Mouse (Mus musculus): Measurements from ENCODE around the gene Lin7c. TPM values are rescaled to one million over a fixed set of nuclear protein-coding genes. Genes with fewer than 3 reads are reported as not detected.

The Lin7c gene
- total and polyA plus RNA-seq, 2 experiments from 2014 or later = 175 to 283 TPM

DNA sequence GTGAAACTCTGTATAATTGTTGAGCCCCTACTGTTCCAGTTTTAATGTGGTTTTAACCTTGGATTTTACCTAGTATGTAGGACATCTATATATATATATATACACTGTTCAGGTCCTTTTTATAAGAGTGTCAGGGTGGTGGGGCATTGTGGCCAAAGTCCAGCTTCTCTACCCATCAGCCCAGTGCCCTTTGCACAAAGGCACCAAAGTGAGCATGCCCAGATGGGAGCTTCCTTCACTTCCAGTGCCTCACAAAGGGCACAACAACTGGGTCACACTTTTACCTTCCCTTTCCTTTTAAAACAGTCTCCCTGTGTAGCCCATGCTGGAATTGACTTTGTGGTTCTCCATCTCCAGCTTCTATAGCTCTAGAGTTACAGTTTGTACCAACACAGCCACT, 23.9 kb downstream of the Lin7c start:
- H3K27me3 ChIP-seq (ENCODE audit: insufficient read depth, low read length) = no peaks in the 10 kb centered on the region; the same call in none of the 2 replicates
- ATAC-seq (no peak), DNase-seq (no peak)
- peaks cover 5% of the 10 kb centered on the region; the same call in 1 of the 2 replicates for H3K4me1 ChIP-seq (ENCODE audit: insufficient read depth)
- H3K27ac ChIP-seq (ENCODE audit: low read depth, low read length) = no peak overlapping the region
- no peak overlapping the region for H3K4me3 ChIP-seq (ENCODE audit: low read depth, low read length)
- no peak for TF ChIP-seq CTCF (IDR thresholded peaks at IDR 0.05; ENCODE audit: low read depth)
- no peaks in the 10 kb centered on the region for H3K36me3 ChIP-seq (ENCODE audit: insufficient read depth)
- no peak overlapping the region for H3K9ac ChIP-seq
- H3K4me2 ChIP-seq (ENCODE audit: low read depth) = no peak overlapping the region
- H3K9me3 ChIP-seq (ENCODE audit: low read length) = no peaks in the 10 kb centered on the region

DNA sequence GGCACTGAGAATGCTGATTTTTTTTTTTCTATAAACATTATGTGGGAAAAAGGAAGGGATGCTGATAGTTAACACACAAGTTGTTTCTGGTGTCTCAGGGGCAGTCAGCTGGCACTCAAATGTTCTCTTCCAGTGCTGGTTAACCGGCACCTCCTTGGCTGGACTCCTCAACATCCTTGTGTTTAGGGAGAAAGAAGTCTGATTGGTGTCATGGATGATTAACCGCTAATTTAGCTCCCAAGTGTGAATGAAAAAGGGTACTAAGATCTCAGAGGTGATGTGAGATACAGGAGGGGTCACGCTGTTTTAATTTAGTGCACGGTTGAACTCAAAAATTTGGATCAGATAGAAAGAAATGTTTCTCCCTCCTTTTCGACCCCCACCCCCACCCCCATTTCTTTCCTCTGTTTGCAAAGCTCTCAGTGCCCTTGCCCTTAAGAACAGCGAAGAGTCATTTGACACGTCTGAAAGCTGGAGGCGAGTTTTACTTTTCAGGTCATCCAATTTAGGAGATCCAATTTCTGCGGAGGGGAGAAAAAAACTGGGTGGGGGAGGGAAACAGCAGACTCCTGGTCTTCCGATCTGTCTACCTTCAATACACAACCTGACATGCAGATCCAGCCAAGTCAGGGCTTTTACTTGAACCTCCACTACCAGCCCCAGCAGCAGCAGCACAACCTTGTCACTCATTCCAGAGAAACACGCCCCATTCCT, 26.3 kb downstream of the Lin7c start:
- peaks cover 8% of the 10 kb centered on the region for H3K27me3 ChIP-seq (ENCODE audit: insufficient read depth, low read length)
- peak overlapping the region; percentile 65; the same call in 1 of the 2 replicates for H3K9ac ChIP-seq
- H3K4me3 ChIP-seq (ENCODE audit: low read depth, low read length) = peak overlapping the region; percentile 77
- H3K4me2 ChIP-seq (ENCODE audit: low read depth) = peak overlapping the region; percentile 64
- no peak overlapping the region for H3K27ac ChIP-seq (ENCODE audit: low read depth, low read length)
- no peak for TF ChIP-seq CTCF (IDR thresholded peaks at IDR 0.05; ENCODE audit: low read depth)
- H3K4me1 ChIP-seq (ENCODE audit: insufficient read depth) = peaks cover 5% of the 10 kb centered on the region; the same call in 1 of the 2 replicates
- no peaks in the 10 kb centered on the region for H3K36me3 ChIP-seq (ENCODE audit: insufficient read depth)
- ATAC-seq (no peak), DNase-seq (no peak)
- WGBS = 6% methylated on average over 11 of the region's 11 CpGs
- H3K9me3 ChIP-seq (ENCODE audit: low read length) = no peaks in the 10 kb centered on the region

DNA sequence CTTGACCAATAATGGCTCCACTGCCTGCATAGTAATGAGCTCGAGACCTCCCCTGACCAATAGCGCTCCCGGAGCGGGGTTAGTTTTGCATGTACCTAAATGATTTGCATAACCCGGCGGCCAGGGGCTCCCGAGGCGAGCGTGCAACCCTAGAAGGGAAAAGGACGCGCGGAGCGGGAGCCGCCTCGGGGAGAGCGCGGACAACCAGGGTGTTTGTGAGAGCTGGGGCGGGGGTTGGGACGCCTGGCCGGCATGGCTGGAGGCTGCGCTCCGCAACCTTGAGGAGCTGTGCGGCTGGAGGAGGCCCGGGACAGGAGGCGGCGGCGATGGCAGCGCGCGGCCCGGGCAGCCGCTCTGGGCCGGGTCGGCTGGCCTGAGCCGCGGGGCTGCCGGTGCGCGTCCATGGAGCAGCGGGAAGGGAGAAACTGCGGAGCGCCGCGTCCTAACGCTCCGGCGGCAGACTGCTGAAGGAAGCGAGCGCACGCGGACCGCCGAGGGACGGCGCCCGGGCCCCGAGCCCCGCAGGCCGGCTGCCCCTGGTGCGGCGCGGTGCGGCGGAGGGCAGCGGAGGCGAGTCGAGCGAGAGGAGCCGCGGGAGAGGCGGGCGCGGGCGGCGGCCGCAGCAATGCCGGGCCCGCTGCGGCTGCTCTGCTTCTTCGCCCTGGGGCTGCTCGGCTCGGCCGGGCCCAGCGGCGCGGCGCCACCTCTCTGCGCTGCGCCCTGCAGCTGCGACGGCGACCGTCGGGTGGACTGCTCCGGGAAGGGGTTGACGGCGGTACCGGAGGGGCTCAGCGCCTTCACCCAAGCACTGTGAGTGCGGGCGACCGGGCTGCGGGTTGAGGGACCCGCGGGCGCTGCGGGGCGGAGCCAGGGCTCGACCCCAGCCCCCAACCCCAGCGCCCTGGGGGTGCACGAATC, 27.1 kb downstream of the Lin7c start, which contains the start of gene Lgr4:
Gene Lgr4, plus strand, starts transcription at position 152 of the 918 bp plus-strand sequence.
- peak; percentile 97 for ATAC-seq
- WGBS = 2% methylated on average over 96 of the region's 111 CpGs
- peak; percentile 7; the same call in 1 of the 2 replicates for TF ChIP-seq CTCF (IDR thresholded peaks at IDR 0.05; ENCODE audit: low read depth)
- DNase-seq = peak; percentile 88
- no peaks in the 10 kb centered on the region for H3K36me3 ChIP-seq (ENCODE audit: insufficient read depth)
- peaks cover 5% of the 10 kb centered on the region; the same call in 1 of the 2 replicates for H3K4me1 ChIP-seq (ENCODE audit: insufficient read depth)
- peak within 1 kb of the TSS; percentile 77 for H3K4me3 ChIP-seq (ENCODE audit: low read depth, low read length)
- H3K27me3 ChIP-seq (ENCODE audit: insufficient read depth, low read length) = peaks cover 8% of the 10 kb centered on the region
- H3K9me3 ChIP-seq (ENCODE audit: low read length) = no peaks in the 10 kb centered on the region
- peak within 1 kb of the TSS; percentile 65 for H3K9ac ChIP-seq
- peak within 1 kb of the TSS; percentile 64 for H3K4me2 ChIP-seq (ENCODE audit: low read depth)
- H3K27ac ChIP-seq (ENCODE audit: low read depth, low read length) = peak within 1 kb of the TSS; percentile 80

GRCm38 (mm10) chr2:109918592-109919262, 28.1 kb downstream of the Lin7c start:
- peak overlapping the region; percentile 65 for H3K9ac ChIP-seq
- H3K27me3 ChIP-seq (ENCODE audit: insufficient read depth, low read length) = peaks cover 8% of the 10 kb centered on the region
- no peaks in the 10 kb centered on the region for H3K9me3 ChIP-seq (ENCODE audit: low read length)
- 10% methylated on average over 22 of the region's 22 CpGs for WGBS
- H3K4me1 ChIP-seq (ENCODE audit: insufficient read depth) = peaks cover 5% of the 10 kb centered on the region; the same call in 1 of the 2 replicates
- peak overlapping the region; percentile 64 for H3K4me2 ChIP-seq (ENCODE audit: low read depth)
- H3K4me3 ChIP-seq (ENCODE audit: low read depth, low read length) = peak overlapping the region; percentile 77
- no peaks in the 10 kb centered on the region for H3K36me3 ChIP-seq (ENCODE audit: insufficient read depth)
- no peak for ATAC-seq
- DNase-seq = no peak
- TF ChIP-seq CTCF (IDR thresholded peaks at IDR 0.05; ENCODE audit: low read depth) = no peak
- no peak overlapping the region for H3K27ac ChIP-seq (ENCODE audit: low read depth, low read length)

GRCm38 (mm10) chr2:109920471-109920870, 29.8 kb downstream of the Lin7c start:
- no peaks in the 10 kb centered on the region for H3K9me3 ChIP-seq (ENCODE audit: low read length)
- peaks cover 8% of the 10 kb centered on the region for H3K27me3 ChIP-seq (ENCODE audit: insufficient read depth, low read length)
- no peak overlapping the region for H3K9ac ChIP-seq
- WGBS = 79% methylated on average over 7 of the region's 7 CpGs
- H3K36me3 ChIP-seq (ENCODE audit: insufficient read depth) = no peaks in the 10 kb centered on the region
- TF ChIP-seq CTCF (IDR thresholded peaks at IDR 0.05; ENCODE audit: low read depth) = no peak
- H3K4me3 ChIP-seq (ENCODE audit: low read depth, low read length) = no peak overlapping the region
- H3K4me1 ChIP-seq (ENCODE audit: insufficient read depth) = peaks cover 5% of the 10 kb centered on the region; the same call in 1 of the 2 replicates
- ATAC-seq (no peak), DNase-seq (no peak)
- no peak overlapping the region for H3K27ac ChIP-seq (ENCODE audit: low read depth, low read length)
- H3K4me2 ChIP-seq (ENCODE audit: low read depth) = no peak overlapping the region

DNA sequence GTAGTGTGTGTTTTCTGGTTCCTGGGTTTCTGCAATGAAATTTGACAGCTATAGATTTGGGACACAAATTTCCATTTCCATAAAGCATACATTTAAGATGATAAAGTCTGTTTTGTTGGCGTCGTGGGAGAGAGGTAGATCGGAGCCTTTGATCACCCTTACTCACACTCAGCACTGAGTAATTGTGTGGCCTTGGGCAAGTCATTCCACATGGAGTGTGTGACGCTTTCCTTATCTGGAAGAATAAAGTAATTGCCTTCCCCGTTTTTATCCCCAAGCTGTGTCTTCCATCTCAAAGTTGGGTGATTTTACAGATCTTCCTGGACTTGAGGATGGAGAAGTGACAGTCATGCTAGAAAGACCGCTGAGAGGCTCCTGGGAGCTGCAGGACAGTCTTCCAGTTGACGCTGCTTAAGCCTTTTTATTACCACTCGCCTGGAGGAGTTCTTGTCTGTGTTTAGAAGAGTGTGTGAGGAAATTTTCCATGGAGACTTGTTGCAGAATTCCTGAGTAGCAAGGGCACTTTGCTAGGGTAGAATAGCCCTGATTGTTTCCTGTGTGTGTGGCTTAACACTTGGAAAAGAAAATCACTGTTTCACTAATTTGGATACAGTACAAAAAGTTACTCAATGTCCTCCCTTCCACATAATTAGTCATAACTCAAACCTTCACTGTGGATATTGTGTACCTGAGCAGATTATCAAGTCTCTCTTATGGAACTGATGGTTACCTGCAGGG, 30.8 kb downstream of the Lin7c start:
- WGBS = 76% methylated on average over 8 of the region's 8 CpGs
- Histone ChIP-seq H3K36me3 (ENCODE audit: insufficient read depth) (no peaks in the 10 kb centered on the region), H3K9ac (no peak overlapping the region), H3K4me3 (ENCODE audit: low read depth, low read length) (no peak overlapping the region), H3K27ac (ENCODE audit: low read depth, low read length) (no peak overlapping the region), H3K4me1 (ENCODE audit: insufficient read depth) (peaks cover 5% of the 10 kb centered on the region; the same call in 1 of the 2 replicates), H3K4me2 (ENCODE audit: low read depth) (no peak overlapping the region), H3K27me3 (ENCODE audit: insufficient read depth, low read length) (peaks cover 8% of the 10 kb centered on the region), H3K9me3 (ENCODE audit: low read length) (no peaks in the 10 kb centered on the region)
- no peak for TF ChIP-seq CTCF (IDR thresholded peaks at IDR 0.05; ENCODE audit: low read depth)
- no peak for DNase-seq
- no peak for ATAC-seq

Data from forebrain, postnatal 0 days (tissue).